Mouse (Mus musculus) 3T3-L1 (cell line): Measurements from ENCODE around the gene Krtap16-3.

Source experiments
- DNase-seq: peaks from one replicate; pipeline ENCODE4 v3.0.0-alpha.2; 2015; ENCODE audit warnings: low read depth, low spot score

Gene Krtap16-3

GRCm38 (mm10) chr16:88962773-88963172, at the start of gene Krtap16-3:
Krtap16-3 (minus strand) TSS chr16:88962873.
- no peak for DNase-seq

- DNase-seq, result no peak
These were observed 48.0 kb upstream of the Krtap16-3 start, which contains the start of gene Krtap22-2 for GRCm38 (mm10) chr16:89010659-89011058. Krtap22-2 (minus strand) TSS chr16:89010759.

- no peak for DNase-seq
These were observed 21.6 kb downstream of the Krtap16-3 start for GRCm38 (mm10) chr16:88941106-88941505.

- DNase-seq, result peak; percentile 38
These were observed 24.4 kb downstream of the Krtap16-3 start for GRCm38 (mm10) chr16:88938252-88938651.

GRCm38 (mm10) chr16:88932165-88932564, 30.5 kb downstream of the Krtap16-3 start, which contains the start of gene Krtap19-9b:
Krtap19-9b (minus strand) TSS chr16:88932265.
- DNase-seq, result no peak
